Mouse (Mus musculus) bone marrow macrophage, adult 2 months (primary cell): Measurements from ENCODE around the gene Fam219b.

Experiments used
- CTCF ChIP-seq: IDR thresholded peaks from 2 replicates; pipeline ENCODE4 v1.5.1; 2012; ENCODE audit warnings: low read depth, mild to moderate bottlenecking, low read length, moderate library complexity
- POLR2A ChIP-seq: IDR thresholded peaks from 2 replicates; pipeline ENCODE4 v1.6.1; 2012; ENCODE audit warnings: mild to moderate bottlenecking, low read depth, low read length, borderline replicate concordance

- TF ChIP-seq POLR2A (no peak), CTCF (no peak)
These were observed 23.8 kb downstream of the Fam219b start, which contains the start of gene Scamp2 for GRCm38 (mm10) chr9:57560861-57561710.
